Mouse (Mus musculus) limb, embryonic 13.5 days (tissue): ENCODE results near the gene Exosc6. TPM values are rescaled to one million over a fixed set of nuclear protein-coding genes. Genes with fewer than 3 reads are reported as not detected.
A peak's percentile ranks its signal among the peaks of the same experiment; 100 is the strongest.
"Not testable (repeated sequence)": the region's sequence is repeated elsewhere in the genome, so short reads cannot be mapped to it uniquely, and the experiment has no call there.

ENCODE experiments used
- ATAC-seq: fragments of 200-750 bp; cut with Nextera tagmentation; 2 replicates; pipeline ENCODE4 v1.8.0; 2017; ENCODE audit warnings: low read depth, moderate number of reproducible peaks, moderate TSS enrichment; ENCODE audit not compliant: low FRiP score
- H3K27ac ChIP-seq: fragments of 300-500 bp; sonication (generic); 2 replicates; pipeline ENCODE4 v1.5.1; 2015; ENCODE audit warnings: inconsistent platforms, mild to moderate bottlenecking, moderate library complexity
- H3K27me3 ChIP-seq: fragments of 300-500 bp; sonication (generic); 2 replicates; pipeline ENCODE4 v1.6.1; 2015; ENCODE audit warnings: mild to moderate bottlenecking, inconsistent platforms
- H3K36me3 ChIP-seq: fragments of 300-500 bp; sonication (generic); 2 replicates; pipeline ENCODE4 v1.6.1; 2015; ENCODE audit warnings: inconsistent platforms, mild to moderate bottlenecking, moderate library complexity
- H3K4me1 ChIP-seq: fragments of 300-500 bp; sonication (generic); 2 replicates; pipeline ENCODE4 v1.6.1; 2015; ENCODE audit warnings: inconsistent platforms
- H3K4me2 ChIP-seq: fragments of 300-500 bp; sonication (generic); replicated peaks from 2 replicates; pipeline ENCODE4 v1.6.1; 2015; ENCODE audit warnings: inconsistent platforms, mild to moderate bottlenecking, moderate library complexity
- H3K4me3 ChIP-seq: fragments of 300-500 bp; sonication (generic); 2 replicates; pipeline ENCODE4 v1.5.1; 2015; ENCODE audit warnings: moderate library complexity, mild to moderate bottlenecking, inconsistent platforms
- H3K9ac ChIP-seq: fragments of 300-500 bp; sonication (generic); 2 replicates; pipeline ENCODE4 v1.6.1; 2015; ENCODE audit warnings: mild to moderate bottlenecking, inconsistent platforms
- H3K9me3 ChIP-seq: fragments of 300-500 bp; sonication (generic); 2 replicates; pipeline ENCODE4 v1.6.1; 2016; ENCODE audit warnings: inconsistent platforms
- WGBS: fragments of 180-500 bp; shearing (Covaris S2); methylation state at CpG from one replicate; pipeline ENCODE4 v1.1.7; 2015; 5-methylcytosine and 5-hydroxymethylcytosine counted together
- microRNA-seq: library from miRNA; unstranded; fragments of <30 nt; microRNA quantifications from one replicate; pipeline ENCODE4, GENCODE M21; 2016
- polyA plus RNA-seq: library from polyadenylated mRNA; unstranded; fragments of >200 nt; fragmentation: Nextera tagmentation; extraction: Ambion mirVana; gene quantifications from 2 replicates; pipeline ENCODE4 v1.2.1, GENCODE M21; 2015

Exosc6 gene
- polyA plus RNA-seq, 1 experiment from 2014 or later: 7.4 TPM

- Histone ChIP-seq H3K9me3 (no peaks in the 10 kb centered on the region), H3K4me3 (peak within 1 kb of the TSS; percentile 63), H3K4me1 (peaks cover 7% of the 10 kb centered on the region), H3K36me3 (no peaks in the 10 kb centered on the region), H3K4me2 (peak within 1 kb of the TSS; percentile 83), H3K9ac (peak within 1 kb of the TSS; percentile 76), H3K27ac (no peak within 1 kb of the TSS; the same call in 1 of the 2 replicates), H3K27me3 (no peaks in the 10 kb centered on the region)
- peak; percentile 93; the same call in 1 of the 2 replicates for ATAC-seq
- 7% methylated on average over 51 of the region's 72 CpGs for WGBS
These were observed 38.0 kb downstream of the Exosc6 start, which contains the start of gene Pdpr for GRCm38 (mm10) chr8:111093865-111094718. Pdpr (plus strand) TSS chr8:111094630.

GRCm38 (mm10) chr8:111094719-111095302 is 38.7 kb downstream of the Exosc6 start:
- Histone ChIP-seq H3K9ac (peak overlapping the region; percentile 76), H3K4me2 (peak overlapping the region; percentile 83), H3K4me3 (peak overlapping the region; percentile 63)
- not testable (repeated sequence) for H3K36me3 ChIP-seq, H3K27ac ChIP-seq, H3K27me3 ChIP-seq, H3K9me3 ChIP-seq, H3K4me1 ChIP-seq
- peak; percentile 45 for ATAC-seq
- 1% methylated on average over 69 of the region's 69 CpGs for whole genome bisulfite sequencing

Small RNA genes within 50 kb of the gene (microRNA-seq; reads per million reads assigned to microRNA genes)
- not detected for gene Gm24103
- 0.52 reads per million for gene Mir3473d

Other genes with a start within 250 kb of the Exosc6 start
- gene Cog4, start 209.7 kb upstream of the Exosc6 start, polyA plus RNA-seq: 80.8 and 86.4 TPM in 2 replicates
- gene Sf3b3, start 209.6 kb upstream of the Exosc6 start, polyA plus RNA-seq: 160 and 171 TPM in 2 replicates
- 14.7 and 16.1 TPM in 2 replicates for gene Fuk, start 153.9 kb upstream of the Exosc6 start, polyA plus RNA-seq
- gene St3gal2, start 136.4 kb upstream of the Exosc6 start, polyA plus RNA-seq: 31.7 and 34.5 TPM in 2 replicates
- 16.5 and 16.8 TPM in 2 replicates for gene Ddx19a, start 58.5 kb upstream of the Exosc6 start, polyA plus RNA-seq
- gene Ddx19b, start 24.6 kb upstream of the Exosc6 start, polyA plus RNA-seq: 4.0 and 4.1 TPM in 2 replicates
- 53.8 and 54.5 TPM in 2 replicates for gene Aars, start 23.2 kb upstream of the Exosc6 start, polyA plus RNA-seq
- gene Clec18a, start 36.1 kb downstream of the Exosc6 start, polyA plus RNA-seq: not detected in 2 replicates
- 11.4 and 12.8 TPM in 2 replicates for gene Pdpr, start 38.3 kb downstream of the Exosc6 start, polyA plus RNA-seq
- 81.7 and 83.1 TPM in 2 replicates for gene Glg1, start 202.9 kb downstream of the Exosc6 start, polyA plus RNA-seq
- gene Rfwd3, start 243.9 kb downstream of the Exosc6 start, polyA plus RNA-seq: 49.2 and 56.9 TPM in 2 replicates